Mouse (Mus musculus): ENCODE measurements around the gene Msh5.

DNA sequence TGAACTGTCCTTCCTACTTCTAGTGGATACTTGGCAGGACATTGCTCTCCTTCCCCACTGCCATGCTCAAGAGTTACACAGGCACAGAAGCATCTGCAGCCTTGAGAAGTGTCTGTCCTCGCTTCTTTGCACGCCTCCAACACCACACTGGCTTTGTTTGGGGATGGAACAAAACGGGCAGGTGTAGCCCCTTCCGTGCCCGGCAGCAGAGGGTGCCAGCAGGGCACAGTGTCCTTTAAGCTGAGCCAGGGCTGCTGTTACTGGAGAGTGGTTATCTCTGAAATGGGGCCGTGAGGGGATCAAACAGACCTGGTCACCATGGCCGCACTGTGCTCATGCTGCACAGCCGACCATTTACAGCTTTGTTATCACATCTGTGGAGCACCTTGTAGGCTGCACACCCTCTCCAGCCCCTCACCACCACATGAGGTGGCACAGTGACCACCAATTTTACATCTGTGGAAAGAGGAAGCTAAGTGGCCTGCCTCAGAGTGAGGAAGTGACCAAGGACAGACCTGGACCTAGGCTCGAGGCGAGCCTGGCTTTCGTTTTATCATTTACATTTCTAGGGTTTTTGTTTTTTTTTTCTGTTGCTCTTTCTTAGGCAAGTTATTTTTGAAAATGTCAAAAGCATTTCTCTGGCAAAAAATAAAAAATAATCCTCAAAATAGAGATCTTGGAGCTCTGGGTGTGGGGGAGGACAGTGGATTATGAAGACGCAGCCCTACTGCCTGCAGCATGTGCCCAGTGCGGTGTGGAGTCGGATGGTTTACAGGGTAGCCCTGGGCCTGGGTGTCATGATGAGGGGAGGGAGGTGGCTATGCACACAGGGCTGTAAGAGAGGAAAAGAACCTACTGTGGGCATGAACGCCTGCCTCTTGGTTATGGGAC lies 48.2 kb upstream of the Msh5 start:
- no peak for TF ChIP-seq CTCF (IDR thresholded peaks at IDR 0.05; ENCODE audit: control insufficient read depth, insufficient read depth, low read length)
- no peak for TF ChIP-seq POLR2A (IDR thresholded peaks at IDR 0.05; ENCODE audit: borderline replicate concordance, control insufficient read depth, low read depth, low read length)

All from bone marrow, adult 2 months (tissue).